Mouse (Mus musculus) CD4-positive, CD25-positive, alpha-beta regulatory T cell, adult 4 months (primary cell): ENCODE data around the gene Galnt6. TPM values are rescaled to one million over a fixed set of nuclear protein-coding genes. Genes with fewer than 3 reads are reported as not detected.

ENCODE experiments used
- ATAC-seq: one replicate; pipeline ENCODE4 v1.8.0; 2017
- polyA plus RNA-seq, 2 experiments: library from polyadenylated mRNA; unstranded; fragments of 100-300 nt; shearing (Covaris generic); gene quantifications; one replicate each; pipeline ENCODE4 v1.2.1; 2017

Gene Galnt6
- polyA plus RNA-seq, 2 experiments from 2014 or later, result 63.9 to 105 TPM

GRCm38 (mm10) chr15:100651610-100652009, 77.6 kb downstream of the Galnt6 start:
- ATAC-seq, result no peak

- no peak for ATAC-seq
Measured at GRCm38 (mm10) chr15:100650111-100650510, 79.1 kb downstream of the Galnt6 start.

GRCm38 (mm10) chr15:100646161-100646560, 83.0 kb downstream of the Galnt6 start:
- ATAC-seq, result no peak

GRCm38 (mm10) chr15:100642451-100642850, 86.7 kb downstream of the Galnt6 start:
- no peak for ATAC-seq

Other genes starting within 250 kb of the Galnt6 start
- gene Csrnp2, start 233.9 kb downstream of the Galnt6 start, polyA plus RNA-seq, result 1 to 10 TPM; 1.8 to 2.5 TPM
- gene Tfcp2, start 177.4 kb downstream of the Galnt6 start, polyA plus RNA-seq, result 1 to 10 TPM; 6.0 to 6.8 TPM
- 10 to 100 TPM; 13.3 to 17.4 TPM for gene Pou6f1, start 129.4 kb downstream of the Galnt6 start, polyA plus RNA-seq
- gene Dazap2, start 114.0 kb downstream of the Galnt6 start, polyA plus RNA-seq, result 100 to 1,000 TPM; 682 to 766 TPM
- not detected for gene Smagp, start 92.4 kb downstream of the Galnt6 start, polyA plus RNA-seq
- gene Bin2, start 59.8 kb downstream of the Galnt6 start, polyA plus RNA-seq, result 100 to 1,000 TPM; 283 to 390 TPM
- gene Cela1, start 41.5 kb downstream of the Galnt6 start, polyA plus RNA-seq, result 10 to 100 TPM in 1 of 2 experiments, 1 to 10 TPM in 1; 5.7 to 10.5 TPM
- gene Slc4a8, start 32.4 kb upstream of the Galnt6 start, polyA plus RNA-seq, result 1 to 10 TPM; 5.7 to 7.7 TPM
- gene Scn8a, start 140.5 kb upstream of the Galnt6 start, polyA plus RNA-seq, result under 1 TPM; 0.29 to 0.32 TPM